8 mouse cellular contexts compared by ENCODE assay signal in the genomic region with DNA sequence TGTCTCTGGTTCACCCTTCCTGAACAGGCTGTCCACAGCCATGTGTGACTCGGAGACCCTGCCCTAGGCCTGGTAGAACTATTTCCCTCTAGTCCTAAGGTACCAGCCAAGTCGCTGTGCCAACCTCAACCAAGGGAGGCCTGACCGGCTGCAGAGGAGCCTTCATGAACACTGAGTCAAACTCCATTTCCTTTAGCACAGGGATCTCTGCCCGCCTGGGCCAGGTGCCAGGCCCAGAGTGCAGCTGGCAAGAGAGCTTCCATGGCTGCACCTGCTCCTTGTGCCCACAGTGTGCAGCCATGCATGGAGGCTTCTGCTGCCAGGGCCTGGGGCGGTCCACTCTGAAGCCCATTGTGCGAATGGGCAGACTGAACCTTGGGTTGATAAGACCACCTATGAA. TPM values are rescaled to one million over a fixed set of nuclear protein-coding genes. Genes with fewer than 3 reads are reported as not detected.
DNase-seq lines count a peak whose midpoint lies in the region; ATAC-seq and TF ChIP-seq lines count a peak whose summit lies in the region.

No protein-coding gene starts in this region.

- peak; percentile 7 for DNase-seq in liver, adult 2 months (ENCODE audit: extremely low read depth, low read depth, low spot score)
- no peak for DNase-seq in liver
- DNase-seq in cerebellum, adult 2 months, result peak; percentile 97 to 99
- peak; percentile 55 for DNase-seq in gastrocnemius, postnatal 10 days
- DNase-seq in left cerebral cortex, postnatal 4 days, result peak; percentile 97
- DNase-seq in lung, postnatal 36 days, result no peak
- no peak for DNase-seq in yolk sac, embryonic 10.5 days (ENCODE audit: low spot score)

- H3K4me3 ChIP-seq in liver, adult 2 months (ENCODE audit: insufficient read depth, low read depth, low read length), result no peak overlapping the region
- no peak overlapping the region for H3K4me3 ChIP-seq in cerebellum, adult 2 months (replicated peaks; ENCODE audit: insufficient read depth, low read depth, low read length)

- no peaks in the 10 kb centered on the region for H3K36me3 ChIP-seq in liver, adult 2 months (ENCODE audit: control insufficient read depth, insufficient read depth, low read length)

- intact Hi-C loops in left cerebral cortex, postnatal 4 days (cut with DNase I), result no loop called here

- no peak overlapping the region for H3K9ac ChIP-seq in liver, adult 2 months (ENCODE audit: low read depth, low read length)

- TF ChIP-seq POLR2A in liver, adult 2 months (IDR thresholded peaks at IDR 0.05; ENCODE audit: extremely low read depth, insufficient read depth, low read length), result no peak
- no peak; the same call in 1 of the 2 replicates for TF ChIP-seq POLR2A in cerebellum, adult 2 months (IDR thresholded peaks at IDR 0.05; ENCODE audit: borderline replicate concordance, insufficient read depth, low read length)

- ATAC-seq in megakaryocyte, adult 5-6 weeks (ENCODE audit: poor library complexity, severe bottlenecking), result no peak

- H3K4me1 ChIP-seq in liver, adult 2 months (ENCODE audit: control insufficient read depth, insufficient read depth, low read length), result no peaks in the 10 kb centered on the region
- peaks cover 45% of the 10 kb centered on the region for H3K4me1 ChIP-seq in cerebellum, adult 2 months (ENCODE audit: control insufficient read depth, insufficient read depth, low read length)

- no peak for TF ChIP-seq CTCF in liver, adult 2 months (IDR thresholded peaks at IDR 0.05; ENCODE audit: low read depth, low read length)
- no peak for TF ChIP-seq CTCF in cerebellum, adult 2 months (IDR thresholded peaks at IDR 0.05; ENCODE audit: borderline replicate concordance, insufficient read depth, low read depth, low read length)

- no peaks in the 10 kb centered on the region for H3K79me2 ChIP-seq in liver, adult 2 months (ENCODE audit: control insufficient read depth, insufficient read depth, low read length)

- no peaks in the 10 kb centered on the region for H3K27me3 ChIP-seq in liver, adult 2 months (ENCODE audit: control insufficient read depth, insufficient read depth, low read length)
- H3K27me3 ChIP-seq in cerebellum, adult 2 months (ENCODE audit: control insufficient read depth, insufficient read depth, low read length), result no peaks in the 10 kb centered on the region

- H3K27ac ChIP-seq in liver, adult 2 months (replicated peaks; ENCODE audit: insufficient read depth, low read depth, low read length), result no peak overlapping the region
- H3K27ac ChIP-seq in cerebellum, adult 2 months (ENCODE audit: insufficient read depth, low read length), result peak overlapping the region; percentile 73

- WGBS in liver, adult 2 months, result 83% methylated on average over 6 of the region's 6 CpGs
- WGBS in cerebellum, adult 2 months, result 5% methylated on average over 6 of the region's 6 CpGs

RNA-seq across cellular contexts. Expression of a gene that starts 20.9 kb away (rescaled TPM):
- total RNA-seq in liver, adult 2 months (2014; rRNA removed), result under 0.01 TPM in 1 of 2 replicates, not detected in the other
- not detected in 2 replicates for polyA plus RNA-seq in liver, adult 2 months (2012; rRNA removed)
- 81.5 and 93.9 TPM in 2 replicates for polyA plus RNA-seq in cerebellum, adult 2 months (2012; rRNA removed)
- total RNA-seq in gastrocnemius, postnatal 10 days (2021), result under 1 TPM; 0.42 to 0.72 TPM
- 100 to 1,000 TPM; 130 to 156 TPM for total RNA-seq in left cerebral cortex, postnatal 4 days (2021)
- not detected in 2 replicates for total RNA-seq in megakaryocyte, adult 5-6 weeks (2015)
- not detected in 2 replicates for total RNA-seq in megakaryocyte, adult 5-6 weeks (2017)

Comparison
In these comparisons a context has a peak if more than half of its experiments do, and no peak if none do; other contexts are left out.
1. DNase-seq: peak in liver, adult 2 months (single experiment), cerebellum, adult 2 months (2 of 2), gastrocnemius, postnatal 10 days (single experiment) and left cerebral cortex, postnatal 4 days (single experiment); none in liver (single experiment), lung, postnatal 36 days (single experiment) and yolk sac, embryonic 10.5 days (single experiment).
2. RNA of a gene that starts 20.9 kb away (total RNA-seq): 130 to 156 TPM in left cerebral cortex, postnatal 4 days; 0.42 to 0.72 TPM in gastrocnemius, postnatal 10 days, under 0.01 TPM in liver, adult 2 months and not detected in megakaryocyte, adult 5-6 weeks; every median in the first group is over 10 times any median in the second.